Mouse (Mus musculus) hindbrain, embryonic 12.5 days (tissue): ENCODE data around the gene Tenm3. TPM values are rescaled to one million over a fixed set of nuclear protein-coding genes. Genes with fewer than 3 reads are reported as not detected.

ENCODE experiments used
- ATAC-seq: fragments of 200-750 bp; cut with Nextera tagmentation; 2 replicates; pipeline ENCODE4 v1.8.0; 2017; ENCODE audit warnings: moderate TSS enrichment; ENCODE audit not compliant: low FRiP score
- H3K27ac ChIP-seq: fragments of 300-500 bp; sonication (generic); 2 replicates; pipeline ENCODE4 v1.5.1; 2016; ENCODE audit warnings: mild to moderate bottlenecking
- H3K27me3 ChIP-seq: fragments of 300-500 bp; sonication (generic); 2 replicates; pipeline ENCODE4 v1.6.1; 2016; ENCODE audit warnings: mild to moderate bottlenecking
- H3K36me3 ChIP-seq: fragments of 300-500 bp; sonication (generic); 2 replicates; pipeline ENCODE4 v1.6.1; 2016; ENCODE audit warnings: mild to moderate bottlenecking
- H3K4me1 ChIP-seq: fragments of 300-500 bp; sonication (generic); 2 replicates; pipeline ENCODE4 v1.6.1; 2016
- H3K4me2 ChIP-seq: fragments of 300-500 bp; sonication (generic); replicated peaks from 2 replicates; pipeline ENCODE4 v1.6.1; 2016; ENCODE audit warnings: mild to moderate bottlenecking
- H3K4me3 ChIP-seq: fragments of 300-500 bp; sonication (generic); 2 replicates; pipeline ENCODE4 v1.5.1; 2016; ENCODE audit warnings: mild to moderate bottlenecking
- H3K9ac ChIP-seq: fragments of 300-500 bp; sonication (generic); 2 replicates; pipeline ENCODE4 v1.6.1; 2016; ENCODE audit warnings: mild to moderate bottlenecking, moderate library complexity
- H3K9me3 ChIP-seq: fragments of 300-500 bp; sonication (generic); replicated peaks from 2 replicates; pipeline ENCODE4 v1.6.1; 2016; ENCODE audit warnings: mild to moderate bottlenecking
- WGBS: fragments of 180-500 bp; shearing (Covaris S2); methylation state at CpG from one replicate; pipeline ENCODE4 v1.1.7; 2016; 5-methylcytosine and 5-hydroxymethylcytosine counted together
- polyA plus RNA-seq: library from polyadenylated mRNA; unstranded; fragments of >200 nt; fragmentation: Nextera tagmentation; extraction: Ambion mirVana; gene quantifications from 2 replicates; pipeline ENCODE4 v1.2.1, GENCODE M21; 2016

Tenm3 gene
- polyA plus RNA-seq, 1 experiment from 2014 or later, result 52.8 TPM

- H3K9me3 ChIP-seq, result no peaks in the 10 kb centered on the region
- H3K4me3 ChIP-seq, result no peak overlapping the region
- no peak overlapping the region for H3K4me2 ChIP-seq
- no peaks in the 10 kb centered on the region for H3K36me3 ChIP-seq
- no peaks in the 10 kb centered on the region for H3K27me3 ChIP-seq
- H3K9ac ChIP-seq, result no peak overlapping the region
- H3K27ac ChIP-seq, result no peak overlapping the region
- H3K4me1 ChIP-seq, result peaks cover 4% of the 10 kb centered on the region; the same call in 1 of the 2 replicates
- no peak for ATAC-seq
- 37% methylated on average over 6 of the region's 6 CpGs for WGBS
Measured at GRCm38 (mm10) chr8:48527418-48527817, 316.3 kb downstream of the Tenm3 start.

GRCm38 (mm10) chr8:48522536-48523123, 321.1 kb downstream of the Tenm3 start:
- 98% methylated on average over 4 of the region's 4 CpGs for WGBS
- H3K4me2 ChIP-seq, result no peak overlapping the region
- no peak for ATAC-seq
- no peaks in the 10 kb centered on the region for H3K36me3 ChIP-seq
- no peak overlapping the region for H3K27ac ChIP-seq
- H3K27me3 ChIP-seq, result no peaks in the 10 kb centered on the region
- H3K9ac ChIP-seq, result no peak overlapping the region
- H3K4me1 ChIP-seq, result peaks cover 7% of the 10 kb centered on the region; the same call in 1 of the 2 replicates
- H3K4me3 ChIP-seq, result no peak overlapping the region
- no peaks in the 10 kb centered on the region for H3K9me3 ChIP-seq

- peaks cover 7% of the 10 kb centered on the region; the same call in 1 of the 2 replicates for H3K4me1 ChIP-seq
- no peaks in the 10 kb centered on the region for H3K9me3 ChIP-seq
- H3K4me3 ChIP-seq, result no peak overlapping the region
- H3K4me2 ChIP-seq, result no peak overlapping the region
- H3K36me3 ChIP-seq, result no peaks in the 10 kb centered on the region
- H3K9ac ChIP-seq, result no peak overlapping the region
- ATAC-seq, result no peak
- 82% methylated on average over 8 of the region's 8 CpGs for WGBS
- no peak overlapping the region for H3K27ac ChIP-seq
- no peaks in the 10 kb centered on the region for H3K27me3 ChIP-seq
Measured at GRCm38 (mm10) chr8:48522004-48522403, 321.7 kb downstream of the Tenm3 start.

- no peak for ATAC-seq
- Histone ChIP-seq H3K4me1 (peaks cover 3% of the 10 kb centered on the region; the same call in 1 of the 2 replicates), H3K27me3 (no peaks in the 10 kb centered on the region), H3K9me3 (no peaks in the 10 kb centered on the region), H3K4me3 (no peak overlapping the region), H3K27ac (no peak overlapping the region), H3K36me3 (no peaks in the 10 kb centered on the region), H3K4me2 (no peak overlapping the region), H3K9ac (no peak overlapping the region)
Measured at GRCm38 (mm10) chr8:48517431-48517830, 326.3 kb downstream of the Tenm3 start.

- H3K27me3 ChIP-seq, result no peaks in the 10 kb centered on the region
- no peaks in the 10 kb centered on the region for H3K9me3 ChIP-seq
- WGBS, result 83% methylated on average over 4 of the region's 4 CpGs
- H3K36me3 ChIP-seq, result no peaks in the 10 kb centered on the region
- H3K4me2 ChIP-seq, result no peak overlapping the region
- no peak for ATAC-seq
- no peak overlapping the region for H3K27ac ChIP-seq
- H3K4me3 ChIP-seq, result no peak overlapping the region
- H3K9ac ChIP-seq, result no peak overlapping the region
- H3K4me1 ChIP-seq, result peaks cover 5% of the 10 kb centered on the region; the same call in 1 of the 2 replicates
Measured at GRCm38 (mm10) chr8:48514230-48514629, 329.5 kb downstream of the Tenm3 start.

- WGBS, result 90% methylated on average over 7 of the region's 7 CpGs
Measured at GRCm38 (mm10) chr8:48513801-48514200, 329.9 kb downstream of the Tenm3 start.

GRCm38 (mm10) chr8:48511546-48511945, 332.2 kb downstream of the Tenm3 start:
- Histone ChIP-seq H3K9me3 (no peaks in the 10 kb centered on the region), H3K27me3 (no peaks in the 10 kb centered on the region), H3K4me1 (peaks cover 19% of the 10 kb centered on the region), H3K4me3 (no peak overlapping the region), H3K4me2 (no peak overlapping the region), H3K36me3 (no peaks in the 10 kb centered on the region), H3K9ac (no peak overlapping the region), H3K27ac (no peak overlapping the region)
- WGBS, result 92% methylated on average over 12 of the region's 12 CpGs
- no peak for ATAC-seq

More at GRCm38 (mm10) chr8:48513801-48514200, 329.9 kb downstream of the Tenm3 start:
- H3K36me3 ChIP-seq, result no peaks in the 10 kb centered on the region
- no peak overlapping the region for H3K4me2 ChIP-seq
- no peak overlapping the region for H3K4me3 ChIP-seq
- no peaks in the 10 kb centered on the region for H3K9me3 ChIP-seq
- no peak overlapping the region for H3K9ac ChIP-seq
- H3K27me3 ChIP-seq, result no peaks in the 10 kb centered on the region
- H3K27ac ChIP-seq, result no peak overlapping the region
- no peak for ATAC-seq
- H3K4me1 ChIP-seq, result peaks cover 9% of the 10 kb centered on the region; the same call in 1 of the 2 replicates

GRCm38 (mm10) chr8:48511137-48511536, 332.6 kb downstream of the Tenm3 start:
- H3K9me3 ChIP-seq, result no peaks in the 10 kb centered on the region
- 92% methylated on average over 14 of the region's 14 CpGs for WGBS
- no peaks in the 10 kb centered on the region for H3K36me3 ChIP-seq
- no peak for ATAC-seq
- peaks cover 19% of the 10 kb centered on the region for H3K4me1 ChIP-seq
- no peak overlapping the region for H3K4me3 ChIP-seq
- no peaks in the 10 kb centered on the region for H3K27me3 ChIP-seq
- H3K9ac ChIP-seq, result no peak overlapping the region
- H3K4me2 ChIP-seq, result no peak overlapping the region
- no peak overlapping the region for H3K27ac ChIP-seq

GRCm38 (mm10) chr8:48508641-48509599, 334.8 kb downstream of the Tenm3 start:
- Histone ChIP-seq H3K4me3 (peak overlapping the region; percentile 20), H3K4me2 (peak overlapping the region; percentile 46), H3K9ac (no peak overlapping the region), H3K4me1 (peaks cover 19% of the 10 kb centered on the region), H3K9me3 (no peaks in the 10 kb centered on the region), H3K36me3 (no peaks in the 10 kb centered on the region), H3K27ac (peak overlapping the region; percentile 60), H3K27me3 (no peaks in the 10 kb centered on the region)
- ATAC-seq, result peak; percentile 78
- WGBS, result 41% methylated on average over 29 of the region's 29 CpGs

- peaks cover 19% of the 10 kb centered on the region for H3K4me1 ChIP-seq
- 76% methylated on average over 10 of the region's 10 CpGs for WGBS
Measured at GRCm38 (mm10) chr8:48507719-48508501, 335.8 kb downstream of the Tenm3 start.

GRCm38 (mm10) chr8:48492491-48492890, 351.3 kb downstream of the Tenm3 start:
- Histone ChIP-seq H3K4me2 (no peak overlapping the region), H3K4me1 (peaks cover 16% of the 10 kb centered on the region), H3K9ac (no peak overlapping the region), H3K4me3 (no peak overlapping the region), H3K36me3 (no peaks in the 10 kb centered on the region), H3K27me3 (no peaks in the 10 kb centered on the region), H3K9me3 (no peaks in the 10 kb centered on the region), H3K27ac (no peak overlapping the region)
- no peak for ATAC-seq
- WGBS, result 78% methylated on average over 5 of the region's 5 CpGs

More at GRCm38 (mm10) chr8:48507719-48508501, 335.8 kb downstream of the Tenm3 start:
- Histone ChIP-seq H3K27me3 (no peaks in the 10 kb centered on the region), H3K27ac (no peak overlapping the region), H3K36me3 (no peaks in the 10 kb centered on the region), H3K9me3 (no peaks in the 10 kb centered on the region), H3K4me3 (no peak overlapping the region), H3K9ac (no peak overlapping the region), H3K4me2 (no peak overlapping the region)
- no peak for ATAC-seq

- H3K9ac ChIP-seq, result no peak overlapping the region
- peaks cover 16% of the 10 kb centered on the region for H3K4me1 ChIP-seq
- H3K36me3 ChIP-seq, result no peaks in the 10 kb centered on the region; the same call in 1 of the 2 replicates
- ATAC-seq, result no peak
- no peak overlapping the region for H3K27ac ChIP-seq
- no peak overlapping the region for H3K4me3 ChIP-seq
- no peaks in the 10 kb centered on the region for H3K27me3 ChIP-seq
- H3K4me2 ChIP-seq, result no peak overlapping the region
- 84% methylated on average over 6 of the region's 6 CpGs for WGBS
- H3K9me3 ChIP-seq, result no peaks in the 10 kb centered on the region
Measured at GRCm38 (mm10) chr8:48490635-48491165, 353.1 kb downstream of the Tenm3 start.
